Mouse (Mus musculus): ENCODE results near the gene Txnrd3. TPM values are rescaled to one million over a fixed set of nuclear protein-coding genes. Genes with fewer than 3 reads are reported as not detected.

The Txnrd3 gene
- polyA plus RNA-seq, 1 experiment from 2014 or later, result 6.6 TPM

GRCm38 (mm10) chr6:89631809-89632562 is 11.8 kb upstream of the Txnrd3 start:
- no peaks in the 10 kb centered on the region for H3K9me3 ChIP-seq (ENCODE audit: control insufficient read depth)
- H3K4me2 ChIP-seq (replicated peaks; ENCODE audit: low read depth), result no peak overlapping the region
- ATAC-seq, result peak; percentile 70
- WGBS, result 11% methylated on average over 10 of the region's 10 CpGs
- H3K27me3 ChIP-seq (replicated peaks; ENCODE audit: control insufficient read depth, insufficient read depth, low read length), result no peaks in the 10 kb centered on the region
- TF ChIP-seq CTCF (IDR thresholded peaks at IDR 0.05; ENCODE audit: low read depth), result peak; percentile 87
- no peak overlapping the region for H3K9ac ChIP-seq (ENCODE audit: low read depth, low read length)
- H3K4me1 ChIP-seq (replicated peaks; ENCODE audit: control insufficient read depth, insufficient read depth, low read length), result no peaks in the 10 kb centered on the region
- H3K36me3 ChIP-seq (ENCODE audit: control insufficient read depth, insufficient read depth), result no peaks in the 10 kb centered on the region
- H3K4me3 ChIP-seq (ENCODE audit: low read depth, low read length), result no peak overlapping the region
- no peak overlapping the region for H3K27ac ChIP-seq (ENCODE audit: low read depth, low read length)

GRCm38 (mm10) chr6:89633115-89633514 is 10.7 kb upstream of the Txnrd3 start:
- TF ChIP-seq CTCF (IDR thresholded peaks at IDR 0.05; ENCODE audit: low read depth), result no peak
- 70% methylated on average over 7 of the region's 7 CpGs for WGBS

GRCm38 (mm10) chr6:89634400-89634799 is 9.4 kb upstream of the Txnrd3 start:
- no peak overlapping the region for H3K4me3 ChIP-seq (ENCODE audit: low read depth, low read length)
- no peak overlapping the region for H3K4me2 ChIP-seq (replicated peaks; ENCODE audit: low read depth)
- H3K4me1 ChIP-seq (replicated peaks; ENCODE audit: control insufficient read depth, insufficient read depth, low read length), result no peaks in the 10 kb centered on the region
- no peaks in the 10 kb centered on the region for H3K27me3 ChIP-seq (replicated peaks; ENCODE audit: control insufficient read depth, insufficient read depth, low read length)
- no peak overlapping the region for H3K9ac ChIP-seq (ENCODE audit: low read depth, low read length)
- 20% methylated on average over 8 of the region's 8 CpGs for WGBS
- no peak for TF ChIP-seq CTCF (IDR thresholded peaks at IDR 0.05; ENCODE audit: low read depth)
- H3K36me3 ChIP-seq (ENCODE audit: control insufficient read depth, insufficient read depth), result no peaks in the 10 kb centered on the region
- no peaks in the 10 kb centered on the region for H3K9me3 ChIP-seq (ENCODE audit: control insufficient read depth)
- H3K27ac ChIP-seq (ENCODE audit: low read depth, low read length), result no peak overlapping the region
- ATAC-seq, result no peak

More at GRCm38 (mm10) chr6:89633115-89633514, 10.7 kb upstream of the Txnrd3 start:
- no peak overlapping the region for H3K4me3 ChIP-seq (ENCODE audit: low read depth, low read length)
- H3K9me3 ChIP-seq (ENCODE audit: control insufficient read depth), result no peaks in the 10 kb centered on the region
- no peak overlapping the region for H3K9ac ChIP-seq (ENCODE audit: low read depth, low read length)
- no peaks in the 10 kb centered on the region for H3K4me1 ChIP-seq (replicated peaks; ENCODE audit: control insufficient read depth, insufficient read depth, low read length)
- no peak overlapping the region for H3K27ac ChIP-seq (ENCODE audit: low read depth, low read length)
- no peak for ATAC-seq
- no peak overlapping the region for H3K4me2 ChIP-seq (replicated peaks; ENCODE audit: low read depth)
- no peaks in the 10 kb centered on the region for H3K27me3 ChIP-seq (replicated peaks; ENCODE audit: control insufficient read depth, insufficient read depth, low read length)
- H3K36me3 ChIP-seq (ENCODE audit: control insufficient read depth, insufficient read depth), result no peaks in the 10 kb centered on the region

GRCm38 (mm10) chr6:89637977-89638376 is 5.8 kb upstream of the Txnrd3 start:
- Histone ChIP-seq H3K9me3 (ENCODE audit: control insufficient read depth) (no peaks in the 10 kb centered on the region), H3K27me3 (replicated peaks; ENCODE audit: control insufficient read depth, insufficient read depth, low read length) (no peaks in the 10 kb centered on the region), H3K36me3 (ENCODE audit: control insufficient read depth, insufficient read depth) (no peaks in the 10 kb centered on the region), H3K27ac (ENCODE audit: low read depth, low read length) (no peak overlapping the region), H3K4me3 (ENCODE audit: low read depth, low read length) (no peak overlapping the region), H3K4me2 (replicated peaks; ENCODE audit: low read depth) (no peak overlapping the region), H3K9ac (ENCODE audit: low read depth, low read length) (no peak overlapping the region), H3K4me1 (replicated peaks; ENCODE audit: control insufficient read depth, insufficient read depth, low read length) (no peaks in the 10 kb centered on the region)
- no peak for ATAC-seq
- no peak for TF ChIP-seq CTCF (IDR thresholded peaks at IDR 0.05; ENCODE audit: low read depth)
- WGBS, result 66% methylated on average over 4 of the region's 4 CpGs

- Histone ChIP-seq H3K4me2 (replicated peaks; ENCODE audit: low read depth) (no peak overlapping the region), H3K9ac (ENCODE audit: low read depth, low read length) (no peak overlapping the region), H3K4me3 (ENCODE audit: low read depth, low read length) (no peak overlapping the region), H3K36me3 (ENCODE audit: control insufficient read depth, insufficient read depth) (no peaks in the 10 kb centered on the region), H3K27me3 (replicated peaks; ENCODE audit: control insufficient read depth, insufficient read depth, low read length) (no peaks in the 10 kb centered on the region), H3K27ac (ENCODE audit: low read depth, low read length) (no peak overlapping the region), H3K4me1 (replicated peaks; ENCODE audit: control insufficient read depth, insufficient read depth, low read length) (no peaks in the 10 kb centered on the region), H3K9me3 (ENCODE audit: control insufficient read depth) (no peaks in the 10 kb centered on the region)
- no peak for ATAC-seq
- WGBS, result 21% methylated on average over 2 of the region's 2 CpGs
- TF ChIP-seq CTCF (IDR thresholded peaks at IDR 0.05; ENCODE audit: low read depth), result peak; percentile 73
Observed at GRCm38 (mm10) chr6:89639025-89639424, 4.8 kb upstream of the Txnrd3 start.

GRCm38 (mm10) chr6:89644271-89645075 is 685 bp downstream of the Txnrd3 start:
- Histone ChIP-seq H3K27ac (ENCODE audit: low read depth, low read length) (peak overlapping the region; percentile 94), H3K4me3 (ENCODE audit: low read depth, low read length) (peak overlapping the region; percentile 61), H3K27me3 (replicated peaks; ENCODE audit: control insufficient read depth, insufficient read depth, low read length) (no peaks in the 10 kb centered on the region), H3K4me2 (replicated peaks; ENCODE audit: low read depth) (peak overlapping the region; percentile 96), H3K36me3 (ENCODE audit: control insufficient read depth, insufficient read depth) (no peaks in the 10 kb centered on the region), H3K9ac (ENCODE audit: low read depth, low read length) (peak overlapping the region; percentile 70), H3K9me3 (ENCODE audit: control insufficient read depth) (no peaks in the 10 kb centered on the region), H3K4me1 (replicated peaks; ENCODE audit: control insufficient read depth, insufficient read depth, low read length) (no peaks in the 10 kb centered on the region)
- under 1% methylated on average over 41 of the region's 41 CpGs for WGBS
- ATAC-seq, result peak; percentile 97
- peak; percentile 37; the same call in 1 of the 2 replicates for TF ChIP-seq CTCF (IDR thresholded peaks at IDR 0.05; ENCODE audit: low read depth)

Measured in intestine, postnatal 0 days (tissue).